Mouse (Mus musculus) CH12.LX (cell line): Measurements from ENCODE around the gene Sppl2a.

Experiments used
- EP300 ChIP-seq: IDR thresholded peaks from 2 replicates; pipeline ENCODE4 v1.6.1; 2011; ENCODE audit warnings: low read length, improper control_type of control experiment
- MAZ ChIP-seq: IDR thresholded peaks from 2 replicates; pipeline ENCODE4 v1.6.1; 2012; ENCODE audit warnings: low read depth, mild to moderate bottlenecking, inconsistent platforms, low read length, improper control_type of control experiment, moderate library complexity
- POLR2A ChIP-seq: IDR thresholded peaks from 2 replicates; pipeline ENCODE4 v1.6.1; 2011; ENCODE audit warnings: low read depth, mild to moderate bottlenecking, improper control_type of control experiment, low read length

GRCm38 (mm10) chr2:126943211-126943610 lies 10.2 kb upstream of the Sppl2a start:
- TF ChIP-seq POLR2A (no peak), EP300 (no peak), MAZ (no peak)
